Mouse (Mus musculus) ovary, postnatal 10 days (tissue): Measurements from ENCODE around the gene Lrch1.

Source experiments
- DNase-seq: peaks from one replicate; pipeline ENCODE4 v3.0.0; 2022; ENCODE audit warnings: low spot score

Lrch1 gene

GRCm38 (mm10) chr14:74922039-74922736, 25.5 kb downstream of the Lrch1 start:
- no peak for DNase-seq

- no peak for DNase-seq
Measured at GRCm38 (mm10) chr14:74921471-74921870, 26.2 kb downstream of the Lrch1 start.

GRCm38 (mm10) chr14:74919132-74919531, 28.5 kb downstream of the Lrch1 start:
- DNase-seq, result no peak

GRCm38 (mm10) chr14:74918521-74919103, 29.1 kb downstream of the Lrch1 start:
- DNase-seq, result no peak

GRCm38 (mm10) chr14:74917504-74918124, 30.1 kb downstream of the Lrch1 start:
- no peak for DNase-seq

GRCm38 (mm10) chr14:74916691-74917090, 31.0 kb downstream of the Lrch1 start:
- no peak for DNase-seq

- no peak for DNase-seq
Measured at GRCm38 (mm10) chr14:74916075-74916474, 31.6 kb downstream of the Lrch1 start.

GRCm38 (mm10) chr14:74915658-74916057, 32.0 kb downstream of the Lrch1 start:
- DNase-seq, result no peak

GRCm38 (mm10) chr14:74915025-74915424, 32.7 kb downstream of the Lrch1 start:
- no peak for DNase-seq

- no peak for DNase-seq
Measured at GRCm38 (mm10) chr14:74913381-74914230, 34.1 kb downstream of the Lrch1 start.

- DNase-seq, result no peak
Measured at GRCm38 (mm10) chr14:74910363-74910762, 37.3 kb downstream of the Lrch1 start.

- no peak for DNase-seq
Measured at GRCm38 (mm10) chr14:74909021-74909420, 38.7 kb downstream of the Lrch1 start.

- no peak for DNase-seq
Measured at GRCm38 (mm10) chr14:74908250-74908649, 39.4 kb downstream of the Lrch1 start.

- no peak for DNase-seq
Measured at GRCm38 (mm10) chr14:74907706-74908105, 40.0 kb downstream of the Lrch1 start.

- DNase-seq, result no peak
Measured at GRCm38 (mm10) chr14:74905990-74906389, 41.7 kb downstream of the Lrch1 start.

- no peak for DNase-seq
Measured at GRCm38 (mm10) chr14:74904442-74904841, 43.2 kb downstream of the Lrch1 start.

- DNase-seq, result no peak
Measured at GRCm38 (mm10) chr14:74903047-74903446, 44.6 kb downstream of the Lrch1 start.

- DNase-seq, result no peak
Measured at GRCm38 (mm10) chr14:74900705-74901369, 46.8 kb downstream of the Lrch1 start.

GRCm38 (mm10) chr14:74899953-74900704, 47.5 kb downstream of the Lrch1 start:
- no peak for DNase-seq

- DNase-seq, result no peak
Measured at GRCm38 (mm10) chr14:74898939-74899338, 48.7 kb downstream of the Lrch1 start.

- no peak for DNase-seq
Measured at GRCm38 (mm10) chr14:74893693-74894092, 54.0 kb downstream of the Lrch1 start.
